Mouse (Mus musculus): ENCODE results near the gene Zfp367. TPM values are rescaled to one million over a fixed set of nuclear protein-coding genes. Genes with fewer than 3 reads are reported as not detected.

The Zfp367 gene
- polyA plus RNA-seq, 1 experiment from 2014 or later = 12.8 TPM

DNA sequence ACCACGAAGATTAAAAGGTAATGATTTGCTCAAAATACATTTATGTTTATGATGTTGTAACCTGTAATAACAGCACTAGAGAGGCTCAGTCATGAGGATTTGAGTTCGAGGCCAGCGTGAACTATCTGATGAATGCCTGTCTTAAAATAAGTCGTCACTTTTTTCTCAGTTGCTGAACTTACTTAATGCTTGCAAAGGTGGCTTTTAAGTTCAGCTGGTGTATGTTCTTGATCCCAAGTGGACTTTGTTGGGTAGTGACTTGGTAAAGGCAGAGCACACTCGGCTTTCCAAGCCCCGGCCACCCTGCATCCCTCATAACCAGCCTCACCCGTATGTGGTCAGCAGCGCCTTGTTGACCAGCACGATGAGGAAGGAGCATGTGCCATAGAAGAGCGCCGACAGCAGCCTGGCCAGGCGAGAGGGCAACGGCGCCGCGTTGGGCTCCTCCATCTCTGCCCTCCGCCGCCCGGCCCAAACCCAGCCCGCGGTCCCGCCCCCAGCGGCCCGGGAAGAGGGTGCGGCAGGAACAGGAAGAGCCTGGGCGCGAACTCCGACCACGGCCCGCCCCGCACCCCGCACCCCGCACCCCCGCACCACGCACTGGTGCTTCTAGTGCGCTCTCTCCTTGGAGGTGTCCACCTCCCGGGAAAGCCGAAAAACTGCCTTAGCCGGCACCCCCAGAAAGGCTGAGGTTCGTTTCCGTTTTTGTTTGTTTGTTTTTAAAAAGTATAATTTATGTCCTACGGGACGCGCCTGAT is 24.0 kb downstream of the Zfp367 start, which contains the start of gene Slc35d2:
Gene Slc35d2, minus strand, starts transcription at position 511 of the 758 bp plus-strand sequence.
- ATAC-seq = peak; percentile 96
- H3K36me3 ChIP-seq (ENCODE audit: control insufficient read depth, insufficient read depth, low read length) = no peaks in the 10 kb centered on the region
- peak within 1 kb of the TSS; percentile 77 for H3K9ac ChIP-seq (ENCODE audit: low read depth, low read length)
- peak within 1 kb of the TSS; percentile 73 for H3K4me2 ChIP-seq (ENCODE audit: low read depth, low read length)
- no peaks in the 10 kb centered on the region for H3K9me3 ChIP-seq (ENCODE audit: control insufficient read depth, low read length)
- 7% methylated on average over 44 of the region's 44 CpGs for WGBS
- H3K27me3 ChIP-seq (replicated peaks; ENCODE audit: control insufficient read depth, insufficient read depth, low read length) = no peaks in the 10 kb centered on the region
- peak within 1 kb of the TSS; percentile 53 for H3K27ac ChIP-seq (ENCODE audit: low read length)
- H3K4me1 ChIP-seq (ENCODE audit: control insufficient read depth, insufficient read depth, low read length) = no peaks in the 10 kb centered on the region
- H3K4me3 ChIP-seq (ENCODE audit: low read length) = peak within 1 kb of the TSS; percentile 64

- Histone ChIP-seq H3K36me3 (ENCODE audit: control insufficient read depth, insufficient read depth, low read length) (no peaks in the 10 kb centered on the region), H3K27ac (ENCODE audit: low read length) (no peak overlapping the region), H3K4me2 (ENCODE audit: low read depth, low read length) (no peak overlapping the region), H3K4me3 (ENCODE audit: low read length) (no peak overlapping the region), H3K4me1 (ENCODE audit: control insufficient read depth, insufficient read depth, low read length) (no peaks in the 10 kb centered on the region), H3K9me3 (ENCODE audit: control insufficient read depth, low read length) (no peaks in the 10 kb centered on the region), H3K9ac (ENCODE audit: low read depth, low read length) (no peak overlapping the region), H3K27me3 (replicated peaks; ENCODE audit: control insufficient read depth, insufficient read depth, low read length) (no peaks in the 10 kb centered on the region)
- ATAC-seq = no peak
- WGBS = 65% methylated on average over 4 of the region's 4 CpGs
Observed at GRCm38 (mm10) chr13:64126316-64126715, 26.7 kb downstream of the Zfp367 start.

DNA sequence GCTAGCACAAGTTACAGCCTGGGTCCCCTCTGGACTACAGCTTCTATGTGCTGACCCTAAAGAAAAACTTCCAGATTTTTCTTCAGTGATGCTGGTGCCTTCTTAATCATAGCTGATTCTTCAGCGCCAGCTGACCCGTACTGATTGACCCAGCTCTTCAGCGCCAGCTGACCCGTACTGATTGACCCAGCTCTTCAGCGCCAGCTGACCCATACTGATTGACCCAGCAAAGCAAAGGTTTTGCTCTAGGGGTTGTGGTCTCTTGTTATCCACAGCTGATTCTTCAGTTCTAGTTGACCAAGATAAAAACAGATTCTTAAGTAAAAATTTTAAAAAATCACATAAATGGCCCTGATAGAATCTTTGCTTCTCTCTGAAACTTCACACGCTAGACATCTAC is 28.1 kb downstream of the Zfp367 start:
- H3K4me3 ChIP-seq (ENCODE audit: low read length) = no peak overlapping the region
- H3K4me1 ChIP-seq (ENCODE audit: control insufficient read depth, insufficient read depth, low read length) = no peaks in the 10 kb centered on the region
- ATAC-seq = no peak
- 92% methylated on average over 6 of the region's 6 CpGs for WGBS
- H3K27ac ChIP-seq (ENCODE audit: low read length) = no peak overlapping the region
- no peak overlapping the region for H3K4me2 ChIP-seq (ENCODE audit: low read depth, low read length)
- H3K36me3 ChIP-seq (ENCODE audit: control insufficient read depth, insufficient read depth, low read length) = no peaks in the 10 kb centered on the region
- H3K9me3 ChIP-seq (ENCODE audit: control insufficient read depth, low read length) = no peaks in the 10 kb centered on the region
- H3K27me3 ChIP-seq (replicated peaks; ENCODE audit: control insufficient read depth, insufficient read depth, low read length) = no peaks in the 10 kb centered on the region
- no peak overlapping the region for H3K9ac ChIP-seq (ENCODE audit: low read depth, low read length)

- Histone ChIP-seq H3K27ac (ENCODE audit: low read length) (no peak overlapping the region), H3K27me3 (replicated peaks; ENCODE audit: control insufficient read depth, insufficient read depth, low read length) (no peaks in the 10 kb centered on the region), H3K9me3 (ENCODE audit: control insufficient read depth, low read length) (no peaks in the 10 kb centered on the region), H3K9ac (ENCODE audit: low read depth, low read length) (no peak overlapping the region), H3K4me1 (ENCODE audit: control insufficient read depth, insufficient read depth, low read length) (no peaks in the 10 kb centered on the region), H3K4me3 (ENCODE audit: low read length) (no peak overlapping the region), H3K36me3 (ENCODE audit: control insufficient read depth, insufficient read depth, low read length) (no peaks in the 10 kb centered on the region), H3K4me2 (ENCODE audit: low read depth, low read length) (no peak overlapping the region)
- WGBS = 37% methylated on average over 6 of the region's 6 CpGs
- no peak for ATAC-seq
Observed at GRCm38 (mm10) chr13:64123491-64124188, 29.4 kb downstream of the Zfp367 start.

DNA sequence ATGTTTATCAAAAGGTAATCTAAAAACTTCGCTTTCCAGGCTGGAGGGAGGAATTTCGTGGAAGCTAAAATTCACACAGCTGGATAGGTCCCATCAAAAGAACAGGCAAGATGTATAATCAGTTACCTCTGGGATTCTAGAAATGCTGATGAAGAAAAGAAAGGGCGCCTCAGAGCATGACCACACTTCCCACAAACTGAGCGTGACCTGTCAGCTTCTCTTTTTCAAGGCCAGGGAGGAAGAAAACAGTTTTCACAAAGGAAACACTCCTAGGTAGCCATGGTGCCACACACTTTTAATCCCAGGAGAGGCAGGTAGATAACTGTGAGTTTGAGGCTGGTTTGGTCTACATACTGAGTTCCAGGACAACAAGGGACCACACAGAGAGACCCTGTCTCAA is 32.2 kb downstream of the Zfp367 start:
- 68% methylated on average over 4 of the region's 4 CpGs for WGBS
- Histone ChIP-seq H3K4me2 (ENCODE audit: low read depth, low read length) (no peak overlapping the region), H3K27me3 (replicated peaks; ENCODE audit: control insufficient read depth, insufficient read depth, low read length) (no peaks in the 10 kb centered on the region), H3K9me3 (ENCODE audit: control insufficient read depth, low read length) (no peaks in the 10 kb centered on the region), H3K4me1 (ENCODE audit: control insufficient read depth, insufficient read depth, low read length) (no peaks in the 10 kb centered on the region), H3K36me3 (ENCODE audit: control insufficient read depth, insufficient read depth, low read length) (no peaks in the 10 kb centered on the region), H3K9ac (ENCODE audit: low read depth, low read length) (no peak overlapping the region), H3K27ac (ENCODE audit: low read length) (no peak overlapping the region), H3K4me3 (ENCODE audit: low read length) (no peak overlapping the region)
- ATAC-seq = no peak

GRCm38 (mm10) chr13:64117442-64117841 is 35.6 kb downstream of the Zfp367 start:
- Histone ChIP-seq H3K4me1 (ENCODE audit: control insufficient read depth, insufficient read depth, low read length) (no peaks in the 10 kb centered on the region), H3K36me3 (ENCODE audit: control insufficient read depth, insufficient read depth, low read length) (no peaks in the 10 kb centered on the region), H3K27ac (ENCODE audit: low read length) (no peak overlapping the region), H3K9me3 (ENCODE audit: control insufficient read depth, low read length) (no peaks in the 10 kb centered on the region), H3K4me3 (ENCODE audit: low read length) (no peak overlapping the region), H3K9ac (ENCODE audit: low read depth, low read length) (no peak overlapping the region), H3K27me3 (replicated peaks; ENCODE audit: control insufficient read depth, insufficient read depth, low read length) (no peaks in the 10 kb centered on the region), H3K4me2 (ENCODE audit: low read depth, low read length) (no peak overlapping the region)
- WGBS = 65% methylated on average over 2 of the region's 2 CpGs
- no peak for ATAC-seq

GRCm38 (mm10) chr13:64110421-64110820 is 42.6 kb downstream of the Zfp367 start:
- Histone ChIP-seq H3K27me3 (replicated peaks; ENCODE audit: control insufficient read depth, insufficient read depth, low read length) (no peaks in the 10 kb centered on the region), H3K4me1 (ENCODE audit: control insufficient read depth, insufficient read depth, low read length) (peaks cover 12% of the 10 kb centered on the region; the same call in 1 of the 2 replicates), H3K27ac (ENCODE audit: low read length) (no peak overlapping the region), H3K4me3 (ENCODE audit: low read length) (no peak overlapping the region), H3K9ac (ENCODE audit: low read depth, low read length) (no peak overlapping the region), H3K9me3 (ENCODE audit: control insufficient read depth, low read length) (no peaks in the 10 kb centered on the region), H3K4me2 (ENCODE audit: low read depth, low read length) (no peak overlapping the region), H3K36me3 (ENCODE audit: control insufficient read depth, insufficient read depth, low read length) (no peaks in the 10 kb centered on the region)
- 89% methylated on average over 1 of the region's 1 CpGs for WGBS
- ATAC-seq = no peak

- H3K4me3 ChIP-seq (ENCODE audit: low read length) = no peak overlapping the region
- H3K4me2 ChIP-seq (ENCODE audit: low read depth, low read length) = no peak overlapping the region
- H3K27me3 ChIP-seq (replicated peaks; ENCODE audit: control insufficient read depth, insufficient read depth, low read length) = no peaks in the 10 kb centered on the region
- H3K27ac ChIP-seq (ENCODE audit: low read length) = no peak overlapping the region
- H3K36me3 ChIP-seq (ENCODE audit: control insufficient read depth, insufficient read depth, low read length) = no peaks in the 10 kb centered on the region
- 17% methylated on average over 5 of the region's 5 CpGs for WGBS
- H3K9me3 ChIP-seq (ENCODE audit: control insufficient read depth, low read length) = no peaks in the 10 kb centered on the region
- ATAC-seq = no peak
- peaks cover 12% of the 10 kb centered on the region; the same call in 1 of the 2 replicates for H3K4me1 ChIP-seq (ENCODE audit: control insufficient read depth, insufficient read depth, low read length)
- H3K9ac ChIP-seq (ENCODE audit: low read depth, low read length) = no peak overlapping the region
Observed at GRCm38 (mm10) chr13:64108381-64108850, 44.6 kb downstream of the Zfp367 start.

DNA sequence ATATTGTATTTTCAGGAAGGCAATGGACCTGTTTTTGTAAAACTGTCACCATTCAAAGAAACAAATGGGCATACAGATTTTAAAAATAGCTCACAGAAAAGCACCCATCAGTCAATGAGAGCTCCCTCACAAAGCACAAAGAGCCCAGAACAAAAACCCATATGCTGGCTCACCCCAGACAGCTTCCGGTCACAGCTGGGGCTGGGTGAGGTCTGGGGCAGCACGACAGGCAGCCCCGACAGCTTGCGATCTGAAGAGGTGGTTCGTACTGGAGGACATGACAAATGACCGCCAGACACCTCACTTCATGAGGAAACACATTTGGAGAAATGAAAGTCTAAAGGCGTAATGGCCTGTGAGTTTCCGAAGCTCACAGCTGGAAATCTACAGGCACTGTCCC is 45.5 kb downstream of the Zfp367 start:
- no peak for ATAC-seq
- WGBS = 50% methylated on average over 8 of the region's 8 CpGs
- Histone ChIP-seq H3K36me3 (ENCODE audit: control insufficient read depth, insufficient read depth, low read length) (no peaks in the 10 kb centered on the region), H3K4me2 (ENCODE audit: low read depth, low read length) (no peak overlapping the region), H3K9ac (ENCODE audit: low read depth, low read length) (no peak overlapping the region), H3K27ac (ENCODE audit: low read length) (no peak overlapping the region), H3K9me3 (ENCODE audit: control insufficient read depth, low read length) (no peaks in the 10 kb centered on the region), H3K4me1 (ENCODE audit: control insufficient read depth, insufficient read depth, low read length) (peaks cover 12% of the 10 kb centered on the region; the same call in 1 of the 2 replicates), H3K4me3 (ENCODE audit: low read length) (no peak overlapping the region), H3K27me3 (replicated peaks; ENCODE audit: control insufficient read depth, insufficient read depth, low read length) (no peaks in the 10 kb centered on the region)

All from intestine, embryonic 16.5 days (tissue).